Mouse (Mus musculus) heart, adult 9 months (tissue): ENCODE results near the gene Cisd3.
A peak's percentile ranks its signal among the peaks of the same experiment; 100 is the strongest.

ENCODE experiments used
- DNase-seq, 2 experiments: peaks; one replicate each; pipeline ENCODE4 v3.0.0; 2022; ENCODE audit warnings: low spot score in 2 of 2

The Cisd3 gene

GRCm38 (mm10) chr11:97662893-97663527, 22.6 kb upstream of the Cisd3 start, which contains the start of gene Mllt6:
Mllt6 (plus strand) TSS chr11:97663414.
- peak; percentile 76 to 78 for DNase-seq

DNA sequence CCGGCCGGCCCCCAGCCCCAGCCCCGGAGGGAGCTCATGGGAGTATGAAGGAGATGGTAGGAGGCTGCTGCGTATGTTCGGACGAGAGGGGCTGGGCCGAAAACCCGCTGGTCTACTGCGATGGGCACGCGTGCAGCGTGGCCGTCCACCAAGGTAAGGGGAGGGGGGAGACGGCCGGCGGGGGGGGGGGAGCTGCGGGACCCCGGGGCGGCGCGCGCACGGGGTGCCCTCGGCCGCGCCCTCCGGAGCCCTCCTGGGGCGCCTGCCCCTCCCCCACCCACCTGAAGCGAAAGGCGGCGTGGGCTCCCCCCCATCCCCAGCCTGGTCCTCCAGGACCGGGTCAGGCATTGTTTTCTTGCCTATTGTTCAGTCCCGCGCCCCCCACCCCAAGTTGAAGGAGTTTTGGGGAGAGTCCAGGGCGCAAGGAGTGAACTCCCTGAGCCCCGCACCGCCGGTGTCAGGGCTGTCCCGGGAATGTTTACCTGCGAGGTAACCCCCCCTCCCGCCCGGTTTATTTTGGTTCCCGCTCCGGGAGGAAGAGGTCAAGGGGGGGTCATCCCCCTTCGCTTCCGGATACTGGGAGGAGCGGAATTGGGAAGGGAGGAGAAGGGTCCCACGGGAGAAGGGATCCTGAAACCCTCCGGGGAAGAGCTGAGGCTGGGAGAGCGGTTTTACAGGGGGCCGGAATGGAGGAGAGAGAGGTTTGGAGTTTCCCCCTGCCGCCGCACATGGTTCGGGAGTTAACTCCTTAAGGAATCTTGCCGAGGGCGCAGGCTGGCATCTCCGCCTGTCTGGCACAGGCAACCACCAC, 21.9 kb upstream of the Cisd3 start:
- DNase-seq: peak; percentile 75 to 77

- DNase-seq: no peak
Observed at GRCm38 (mm10) chr11:97664339-97664665, 21.3 kb upstream of the Cisd3 start.

- no peak for DNase-seq
Observed at GRCm38 (mm10) chr11:97664771-97665240, 20.8 kb upstream of the Cisd3 start.

DNA sequence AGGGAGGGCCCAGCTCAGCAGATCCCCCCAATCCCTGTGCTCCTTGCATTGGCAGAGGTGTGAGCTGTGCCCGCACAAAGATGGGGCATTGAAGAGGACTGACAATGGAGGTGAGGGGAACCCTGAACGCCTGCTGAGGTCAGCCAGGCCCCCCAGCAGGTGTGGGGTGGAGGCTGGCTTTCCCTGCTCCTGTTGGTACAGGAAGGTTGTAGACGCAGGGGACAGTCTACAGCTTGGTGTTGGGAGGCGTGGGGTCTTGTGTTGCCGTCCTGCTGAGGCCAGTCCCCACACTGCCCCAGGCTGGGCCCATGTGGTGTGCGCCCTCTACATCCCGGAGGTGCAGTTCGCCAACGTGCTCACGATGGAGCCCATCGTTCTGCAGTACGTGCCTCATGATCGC, 20.2 kb upstream of the Cisd3 start:
- DNase-seq: no peak

GRCm38 (mm10) chr11:97666221-97666620, 19.4 kb upstream of the Cisd3 start:
- no peak for DNase-seq

GRCm38 (mm10) chr11:97666794-97667193, 18.8 kb upstream of the Cisd3 start:
- no peak for DNase-seq

- DNase-seq: no peak
Observed at GRCm38 (mm10) chr11:97668160-97668559, 17.5 kb upstream of the Cisd3 start.

DNA sequence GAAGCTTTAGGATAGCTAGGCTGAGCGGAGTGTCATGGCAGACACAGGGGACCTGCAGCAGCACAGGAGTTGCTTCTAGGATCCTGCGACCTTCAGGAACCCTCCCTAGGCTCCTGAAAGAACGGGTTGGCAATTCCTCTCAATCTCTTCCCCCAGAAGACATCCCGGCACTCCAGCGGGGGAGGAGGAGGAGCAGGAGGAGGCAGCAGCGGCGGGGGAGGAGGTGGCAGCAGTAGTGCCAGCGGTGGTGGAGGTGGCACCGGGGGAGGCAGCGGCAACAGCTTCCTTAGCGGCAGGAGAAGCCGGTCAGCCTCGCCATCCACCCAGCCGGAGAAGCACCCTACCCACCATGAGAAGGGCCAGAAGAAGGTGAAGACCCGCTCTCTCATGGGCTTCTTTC, 16.4 kb upstream of the Cisd3 start:
- no peak for DNase-seq

- peak; percentile 58 to 76 for DNase-seq
Observed at GRCm38 (mm10) chr11:97669829-97670228, 15.8 kb upstream of the Cisd3 start.

DNA sequence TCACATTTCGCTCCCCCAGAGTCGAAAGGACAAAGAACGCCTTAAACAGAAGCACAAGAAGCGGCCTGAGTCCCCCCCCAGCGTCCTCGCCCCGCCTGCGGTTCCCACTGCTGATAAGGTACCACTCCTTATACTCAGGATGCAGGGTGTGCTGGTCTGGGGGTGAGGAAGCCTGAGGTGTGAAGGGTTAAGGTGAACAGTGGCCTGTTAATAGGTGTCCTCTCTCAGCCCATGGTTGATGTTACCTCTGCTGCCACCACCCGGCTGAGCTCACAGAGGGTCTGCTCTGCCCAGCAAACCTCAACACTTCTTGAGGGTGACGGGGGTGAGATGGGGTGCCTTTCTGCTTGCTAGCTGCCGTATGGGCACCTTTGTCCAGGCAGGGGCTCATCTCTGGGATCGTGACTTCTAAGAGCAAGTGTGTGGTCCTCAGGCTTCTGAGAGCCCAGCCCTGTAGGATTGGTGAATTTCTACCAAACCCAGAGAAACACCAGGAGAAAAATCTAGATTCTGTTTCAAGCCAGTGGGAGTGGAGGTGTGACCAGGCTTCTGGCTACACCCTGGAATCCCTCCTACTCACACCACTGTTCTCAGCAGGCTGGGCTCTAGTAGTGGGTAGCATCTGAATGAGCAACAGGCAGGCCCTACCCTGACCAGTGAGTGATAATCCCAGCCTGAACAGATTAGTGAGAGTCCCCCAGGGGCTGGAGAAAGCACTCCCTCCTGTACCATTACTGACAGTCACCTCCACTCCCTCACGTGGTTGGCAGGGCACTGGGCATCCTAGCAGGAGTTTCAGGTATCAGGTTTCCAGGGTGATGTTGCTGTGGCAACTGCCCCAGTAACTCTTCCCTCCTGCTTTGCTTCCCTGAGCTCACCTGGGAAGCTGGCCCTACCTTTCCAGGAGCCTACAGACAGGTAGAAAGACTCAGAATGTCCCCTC, 15.1 kb upstream of the Cisd3 start:
- DNase-seq: no peak

DNA sequence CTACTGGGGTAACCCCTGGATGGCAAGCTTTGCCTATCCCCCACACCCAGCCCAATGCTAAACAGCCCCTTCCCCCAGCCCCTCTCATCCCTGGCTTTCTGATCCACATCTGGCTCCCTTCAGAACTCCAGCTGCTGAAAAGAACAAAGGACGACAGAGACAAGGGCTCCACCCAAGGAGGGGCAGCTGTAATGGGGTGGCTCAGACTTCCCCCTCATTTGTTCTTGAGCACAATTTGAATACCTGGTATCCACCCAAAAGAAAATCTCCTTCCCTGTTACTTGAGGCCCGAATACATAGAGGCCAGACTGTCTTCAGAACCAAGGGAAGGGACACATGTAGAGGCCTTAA, 14.5 kb upstream of the Cisd3 start:
- no peak for DNase-seq

DNA sequence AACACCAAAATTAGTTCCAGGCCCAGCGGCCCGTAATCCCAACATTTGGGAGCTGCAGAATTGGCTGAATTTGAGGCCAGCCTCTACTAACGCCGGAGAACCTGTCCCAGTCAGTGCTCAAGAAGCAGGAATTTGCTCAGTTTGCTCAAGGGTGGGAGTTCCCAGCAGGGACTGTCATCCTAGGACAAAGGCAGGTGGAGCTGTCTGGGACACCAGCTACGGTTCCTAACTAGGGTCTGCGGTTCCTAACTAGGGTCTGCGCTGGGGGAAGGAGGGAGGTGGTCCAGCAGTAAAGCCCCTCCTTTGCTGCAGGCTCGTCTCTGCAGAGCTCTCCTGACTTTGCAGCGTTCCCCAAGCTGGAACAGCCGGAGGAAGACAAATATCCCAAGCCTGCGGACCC, 12.5 kb upstream of the Cisd3 start:
- no peak for DNase-seq

DNA sequence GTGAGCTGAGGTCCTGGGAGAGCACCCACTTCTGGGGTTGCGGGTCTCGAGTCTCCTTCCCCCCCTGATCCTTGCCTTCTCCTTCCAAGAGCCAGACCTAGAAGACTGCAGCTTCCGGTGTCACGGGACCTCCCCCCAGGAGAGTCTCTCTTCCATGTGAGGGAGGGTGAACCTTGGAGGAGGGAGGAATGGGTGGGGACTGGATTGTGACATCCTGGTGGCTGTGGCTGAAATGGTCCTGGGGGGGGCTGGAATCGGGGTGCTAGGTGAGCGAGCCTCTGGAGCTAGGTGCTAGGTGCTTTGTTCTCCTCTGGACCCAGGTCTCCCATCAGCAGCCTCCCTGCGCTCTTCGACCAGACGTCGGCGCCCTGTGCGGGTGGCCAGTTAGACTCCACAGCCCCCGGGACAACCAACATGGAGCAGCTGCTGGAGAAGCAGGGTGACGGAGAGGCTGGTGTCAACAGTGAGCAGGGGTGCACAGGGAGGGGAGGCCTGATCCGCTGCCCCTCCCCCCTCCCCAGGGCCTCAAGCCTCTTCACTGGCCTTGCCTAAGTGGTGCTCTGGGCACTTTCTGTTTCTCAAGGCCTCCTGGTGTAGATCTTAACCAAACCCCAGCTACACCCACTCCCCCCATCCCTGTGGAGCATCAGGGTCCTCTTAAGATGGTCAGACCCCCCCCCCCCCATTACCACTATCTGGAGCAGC, 9.4 kb upstream of the Cisd3 start:
- DNase-seq: no peak

DNA sequence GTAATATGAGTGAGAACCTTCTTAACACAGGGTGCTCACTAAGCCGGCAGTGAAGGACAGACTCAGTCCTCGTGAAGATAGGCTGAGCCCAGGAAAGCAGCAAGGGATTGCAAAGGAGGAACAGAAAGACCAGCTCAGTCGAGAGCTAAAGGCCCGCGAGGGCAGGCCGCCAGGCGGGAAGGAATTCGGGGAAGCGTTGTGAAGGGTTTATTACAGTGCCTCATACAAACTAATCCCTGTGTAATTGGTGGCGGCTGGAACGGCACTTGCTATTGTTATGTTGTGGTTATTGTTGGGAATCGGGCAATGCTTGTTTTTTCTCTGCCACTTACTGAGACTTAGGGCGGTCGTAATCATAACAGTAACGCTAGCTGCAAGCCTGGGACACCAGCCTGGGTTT, 8.2 kb upstream of the Cisd3 start:
- no peak for DNase-seq

DNA sequence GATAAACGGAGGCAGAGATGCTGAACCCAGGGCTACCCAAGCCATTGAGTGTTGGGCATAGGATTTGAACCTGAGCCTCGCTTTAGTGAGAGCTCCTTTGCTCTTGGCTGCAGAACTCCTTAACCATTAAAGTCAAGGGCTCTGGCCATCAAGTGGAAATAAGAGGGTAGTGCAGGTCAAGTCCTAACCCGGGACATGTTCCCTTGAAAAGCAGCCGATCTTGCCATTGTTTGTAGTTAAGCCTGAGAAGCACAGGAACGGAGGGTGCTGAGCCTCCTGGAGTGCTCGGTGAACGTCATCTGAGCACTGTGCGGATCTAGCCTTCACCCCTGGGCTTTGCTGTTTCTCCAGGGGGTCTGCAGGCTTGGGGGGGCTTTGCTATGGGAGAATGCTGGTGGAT, 7.8 kb upstream of the Cisd3 start:
- no peak for DNase-seq

DNA sequence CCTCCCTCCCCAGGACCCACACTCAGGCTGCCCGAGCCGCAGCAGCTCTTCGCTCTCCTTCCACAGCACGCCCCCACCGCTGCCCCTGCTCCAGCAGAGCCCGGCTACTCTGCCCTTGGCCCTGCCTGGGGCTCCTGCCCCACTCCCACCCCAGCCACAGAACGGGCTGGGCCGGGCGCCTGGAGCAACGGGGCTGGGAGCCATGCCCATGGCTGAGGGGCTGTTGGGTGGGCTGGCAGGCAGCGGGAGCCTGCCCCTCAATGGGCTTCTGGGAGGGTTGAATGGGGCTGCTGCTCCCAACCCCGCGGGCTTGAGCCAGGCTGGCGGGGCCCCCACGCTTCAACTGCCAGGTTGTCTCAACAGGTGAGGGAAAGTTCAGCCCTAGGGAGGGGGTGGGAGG, 7.3 kb upstream of the Cisd3 start:
- no peak for DNase-seq

DNA sequence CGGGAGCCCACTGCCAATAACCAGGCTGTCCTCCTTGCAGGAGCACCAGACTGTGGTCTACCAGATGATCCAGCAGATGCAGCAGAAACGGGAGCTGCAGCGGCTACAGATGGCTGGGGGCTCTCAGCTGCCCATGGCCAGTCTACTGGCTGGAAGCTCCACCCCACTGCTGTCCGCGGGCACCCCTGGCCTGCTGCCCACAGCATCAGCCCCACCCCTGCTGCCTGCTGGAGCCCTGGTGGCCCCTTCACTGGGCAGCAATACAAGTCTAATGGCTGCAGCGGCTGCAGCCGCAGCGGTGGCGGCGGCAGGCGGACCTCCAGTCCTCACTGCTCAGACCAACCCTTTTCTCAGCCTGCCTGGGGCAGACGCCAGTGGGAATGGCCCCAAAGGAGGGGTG, 5.2 kb upstream of the Cisd3 start:
- no peak for DNase-seq

DNA sequence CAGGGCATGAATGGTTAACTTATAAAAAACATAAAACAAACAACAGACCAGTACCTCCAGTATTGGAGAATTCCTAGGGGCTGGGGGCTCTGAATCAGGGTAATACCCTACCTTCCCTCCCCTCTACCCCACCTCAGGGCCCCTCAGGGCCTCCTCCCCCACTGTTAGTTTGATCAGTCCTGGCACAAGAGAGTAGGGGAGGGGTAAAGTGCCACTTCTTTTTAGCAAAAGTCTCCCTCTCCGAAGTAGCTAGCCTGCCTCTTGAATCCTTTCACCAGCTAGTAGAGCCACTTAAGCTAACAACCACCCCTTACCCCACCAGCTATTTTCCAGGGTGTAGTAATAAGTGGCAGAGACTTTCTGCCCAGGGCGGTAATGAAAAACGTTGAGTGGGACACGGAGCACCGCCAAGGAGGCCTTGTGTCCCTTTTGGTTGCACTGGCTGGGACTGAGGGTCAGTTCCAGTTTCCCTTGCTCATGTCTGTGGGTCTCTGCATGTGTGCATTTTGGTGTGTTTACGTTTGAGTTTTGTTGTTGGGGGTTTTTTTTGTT, 3.0 kb upstream of the Cisd3 start:
- no peak for DNase-seq

DNA sequence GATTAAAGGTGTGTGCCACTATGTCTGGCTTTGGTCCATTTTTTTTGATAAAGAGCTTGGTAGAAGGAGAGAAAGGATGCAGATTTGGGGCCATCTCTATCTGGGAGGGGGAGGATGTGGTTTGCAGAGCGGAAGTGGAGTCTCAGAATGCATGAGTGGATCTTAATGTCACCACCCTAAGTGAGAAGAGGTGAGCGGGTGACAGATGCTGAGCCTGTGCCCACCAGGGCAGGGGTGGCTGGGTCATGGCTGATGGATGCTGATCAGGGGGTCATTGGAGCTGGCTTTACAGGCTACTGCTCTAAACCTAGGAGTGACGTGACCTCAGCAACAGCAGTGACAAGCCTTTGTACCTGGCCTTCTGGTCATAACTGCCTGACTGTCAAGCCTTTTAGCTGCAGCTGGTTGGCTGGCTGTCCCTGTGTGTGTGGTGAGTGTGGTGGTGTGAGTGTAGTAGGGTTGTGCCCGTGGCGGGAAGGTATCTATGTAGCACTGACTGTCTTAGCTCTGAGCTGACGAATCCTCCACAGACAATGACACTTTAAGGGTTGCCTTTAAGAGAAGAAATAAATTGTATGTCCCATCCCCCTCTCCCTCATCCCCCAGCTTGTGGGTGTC, 1.5 kb upstream of the Cisd3 start:
- peak in 1 of 2 experiments; percentile 36 for DNase-seq

DNA sequence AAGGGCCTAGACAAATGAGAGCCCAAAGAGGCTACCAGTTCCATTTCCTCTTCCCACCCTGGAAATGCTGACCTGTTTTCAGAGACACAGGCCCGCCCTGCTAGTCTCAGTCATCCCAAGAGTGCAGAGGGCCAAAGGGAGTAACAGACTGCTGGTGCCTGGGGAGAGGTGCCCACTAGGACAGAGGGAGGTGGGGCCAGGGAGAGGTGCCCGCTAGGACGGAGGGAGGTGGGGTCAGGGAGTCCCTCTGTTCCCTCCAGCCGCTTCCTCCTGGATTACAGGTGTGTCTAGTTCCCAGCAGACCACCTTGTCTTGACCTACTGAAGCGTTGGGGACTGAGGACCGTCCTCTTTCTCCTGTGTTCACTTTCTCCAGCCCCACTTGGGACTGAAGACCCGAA, 860 bp upstream of the Cisd3 start:
- DNase-seq: peak; percentile 36 to 49
